Mouse (Mus musculus): ENCODE results near the gene Gm49394. TPM values are rescaled to one million over a fixed set of nuclear protein-coding genes. Genes with fewer than 3 reads are reported as not detected.

Gm49394 gene
- polyA plus RNA-seq (2014; fragmentation: Illumina TruSeq; extraction: RNeasy Lipid Tissue Mini Kit (QIAGEN cat#74804)), result not detected

GRCm38 (mm10) chr7:142669751-142670625, at the start of gene Gm49394:
Gm49394 (minus strand) TSS chr7:142669942.

GRCm38 (mm10) chr7:142666659-142667058, 3.1 kb downstream of the Gm49394 start, which contains the start of gene Igf2:
Igf2 (minus strand) TSS chr7:142666816.

Other genes starting within 250 kb of the Gm49394 start
- gene Syt8, start 235.1 kb downstream of the Gm49394 start, polyA plus RNA-seq (2014; fragmentation: Illumina TruSeq; extraction: RNeasy Lipid Tissue Mini Kit (QIAGEN cat#74804)), result not detected
- not detected for gene Tnni2, start 228.1 kb downstream of the Gm49394 start, polyA plus RNA-seq (2014; fragmentation: Illumina TruSeq; extraction: RNeasy Lipid Tissue Mini Kit (QIAGEN cat#74804))
- 8.0 TPM for gene Lsp1, start 209.1 kb downstream of the Gm49394 start, polyA plus RNA-seq (2014; fragmentation: Illumina TruSeq; extraction: RNeasy Lipid Tissue Mini Kit (QIAGEN cat#74804))
- gene Tnnt3, start 171.1 kb downstream of the Gm49394 start, polyA plus RNA-seq (2014; fragmentation: Illumina TruSeq; extraction: RNeasy Lipid Tissue Mini Kit (QIAGEN cat#74804)), result not detected
- 1.9 TPM for gene Mrpl23, start 137.3 kb downstream of the Gm49394 start, polyA plus RNA-seq (2014; fragmentation: Illumina TruSeq; extraction: RNeasy Lipid Tissue Mini Kit (QIAGEN cat#74804))
- 16.8 TPM for gene Igf2, start 3.1 kb downstream of the Gm49394 start, polyA plus RNA-seq (2014; fragmentation: Illumina TruSeq; extraction: RNeasy Lipid Tissue Mini Kit (QIAGEN cat#74804))
- not detected for gene Ins2, start 73.4 kb upstream of the Gm49394 start, polyA plus RNA-seq (2014; fragmentation: Illumina TruSeq; extraction: RNeasy Lipid Tissue Mini Kit (QIAGEN cat#74804))

Data from ovary, adult 10 weeks (tissue).